Mouse (Mus musculus): ENCODE measurements around the gene Ankrd13a. TPM values are rescaled to one million over a fixed set of nuclear protein-coding genes. Genes with fewer than 3 reads are reported as not detected.

The Ankrd13a gene
- polyA plus RNA-seq, 1 experiment from 2014 or later, result 58.3 TPM

GRCm38 (mm10) chr5:114769786-114770185 lies 4.7 kb upstream of the Ankrd13a start:
- ATAC-seq (replicated peaks; ENCODE audit: insufficient number of reproducible peaks, low FRiP score, low TSS enrichment, low read depth) (no peak), DNase-seq (ENCODE audit: low spot score) (no peak)
- Histone ChIP-seq H3K4me2 (ENCODE audit: low read depth, low read length) (no peak overlapping the region), H3K4me3 (ENCODE audit: low read depth, low read length) (no peak overlapping the region), H3K36me3 (replicated peaks; ENCODE audit: control insufficient read depth, insufficient read depth, low read depth, low read length) (no peaks in the 10 kb centered on the region), H3K27ac (replicated peaks; ENCODE audit: low read depth, low read length) (no peak overlapping the region), H3K9me3 (replicated peaks; ENCODE audit: control insufficient read depth, low read length) (no peaks in the 10 kb centered on the region), H3K4me1 (ENCODE audit: control insufficient read depth, insufficient read depth, low read length) (no peaks in the 10 kb centered on the region), H3K27me3 (ENCODE audit: control insufficient read depth, insufficient read depth, low read length) (no peaks in the 10 kb centered on the region), H3K9ac (replicated peaks; ENCODE audit: low read length) (no peak overlapping the region)
- 89% methylated on average over 8 of the region's 8 CpGs for whole genome bisulfite sequencing

- DNase-seq (ENCODE audit: low spot score) (no peak), ATAC-seq (replicated peaks; ENCODE audit: insufficient number of reproducible peaks, low FRiP score, low TSS enrichment, low read depth) (no peak)
- no peaks in the 10 kb centered on the region for H3K4me1 ChIP-seq (ENCODE audit: control insufficient read depth, insufficient read depth, low read length)
- no peak overlapping the region for H3K4me2 ChIP-seq (ENCODE audit: low read depth, low read length)
- H3K9me3 ChIP-seq (replicated peaks; ENCODE audit: control insufficient read depth, low read length), result no peaks in the 10 kb centered on the region
- H3K27ac ChIP-seq (replicated peaks; ENCODE audit: low read depth, low read length), result no peak overlapping the region
- no peak overlapping the region for H3K9ac ChIP-seq (replicated peaks; ENCODE audit: low read length)
- H3K36me3 ChIP-seq (replicated peaks; ENCODE audit: control insufficient read depth, insufficient read depth, low read depth, low read length), result no peaks in the 10 kb centered on the region
- H3K27me3 ChIP-seq (ENCODE audit: control insufficient read depth, insufficient read depth, low read length), result no peaks in the 10 kb centered on the region
- H3K4me3 ChIP-seq (ENCODE audit: low read depth, low read length), result no peak overlapping the region
- 82% methylated on average over 8 of the region's 8 CpGs for WGBS
These were observed 2.7 kb upstream of the Ankrd13a start for GRCm38 (mm10) chr5:114771796-114772195.

- Histone ChIP-seq H3K27ac (replicated peaks; ENCODE audit: low read depth, low read length) (no peak overlapping the region), H3K9ac (replicated peaks; ENCODE audit: low read length) (peak overlapping the region; percentile 81), H3K4me2 (ENCODE audit: low read depth, low read length) (peak overlapping the region; percentile 82), H3K27me3 (ENCODE audit: control insufficient read depth, insufficient read depth, low read length) (no peaks in the 10 kb centered on the region), H3K4me1 (ENCODE audit: control insufficient read depth, insufficient read depth, low read length) (no peaks in the 10 kb centered on the region), H3K9me3 (replicated peaks; ENCODE audit: control insufficient read depth, low read length) (no peaks in the 10 kb centered on the region), H3K4me3 (ENCODE audit: low read depth, low read length) (peak overlapping the region; percentile 90), H3K36me3 (replicated peaks; ENCODE audit: control insufficient read depth, insufficient read depth, low read depth, low read length) (no peaks in the 10 kb centered on the region)
- DNase-seq (ENCODE audit: low spot score) (peak; percentile 45), ATAC-seq (replicated peaks; ENCODE audit: insufficient number of reproducible peaks, low FRiP score, low TSS enrichment, low read depth) (peak; percentile 68)
- WGBS, result 1% methylated on average over 37 of the region's 57 CpGs
These were observed 1.8 kb upstream of the Ankrd13a start for GRCm38 (mm10) chr5:114772456-114773203.

GRCm38 (mm10) chr5:114773211-114773710 lies 1.2 kb upstream of the Ankrd13a start:
- peak overlapping the region; percentile 90 for H3K4me3 ChIP-seq (ENCODE audit: low read depth, low read length)
- ATAC-seq (replicated peaks; ENCODE audit: insufficient number of reproducible peaks, low FRiP score, low TSS enrichment, low read depth), result peak; percentile 66
- peak overlapping the region; percentile 82 for H3K4me2 ChIP-seq (ENCODE audit: low read depth, low read length)
- H3K4me1 ChIP-seq (ENCODE audit: control insufficient read depth, insufficient read depth, low read length), result no peaks in the 10 kb centered on the region
- H3K27ac ChIP-seq (replicated peaks; ENCODE audit: low read depth, low read length), result no peak overlapping the region
- no peaks in the 10 kb centered on the region for H3K27me3 ChIP-seq (ENCODE audit: control insufficient read depth, insufficient read depth, low read length)
- H3K9ac ChIP-seq (replicated peaks; ENCODE audit: low read length), result peak overlapping the region; percentile 81
- H3K36me3 ChIP-seq (replicated peaks; ENCODE audit: control insufficient read depth, insufficient read depth, low read depth, low read length), result no peaks in the 10 kb centered on the region
- peak; percentile 98 for DNase-seq (ENCODE audit: low spot score)
- WGBS, result under 1% methylated on average over 49 of the region's 52 CpGs
- H3K9me3 ChIP-seq (replicated peaks; ENCODE audit: control insufficient read depth, low read length), result no peaks in the 10 kb centered on the region

- Histone ChIP-seq H3K4me1 (ENCODE audit: control insufficient read depth, insufficient read depth, low read length) (no peaks in the 10 kb centered on the region), H3K9me3 (replicated peaks; ENCODE audit: control insufficient read depth, low read length) (no peaks in the 10 kb centered on the region), H3K9ac (replicated peaks; ENCODE audit: low read length) (peak overlapping the region; percentile 92), H3K4me3 (ENCODE audit: low read depth, low read length) (peak overlapping the region; percentile 90), H3K27ac (replicated peaks; ENCODE audit: low read depth, low read length) (no peak overlapping the region), H3K4me2 (ENCODE audit: low read depth, low read length) (peak overlapping the region; percentile 82), H3K36me3 (replicated peaks; ENCODE audit: control insufficient read depth, insufficient read depth, low read depth, low read length) (no peaks in the 10 kb centered on the region), H3K27me3 (ENCODE audit: control insufficient read depth, insufficient read depth, low read length) (no peaks in the 10 kb centered on the region)
- no peak for ATAC-seq (replicated peaks; ENCODE audit: insufficient number of reproducible peaks, low FRiP score, low TSS enrichment, low read depth)
- WGBS, result 2% methylated on average over 11 of the region's 11 CpGs
- peak; percentile 6 for DNase-seq (ENCODE audit: low spot score)
These were observed 697 bp upstream of the Ankrd13a start for GRCm38 (mm10) chr5:114773780-114774179.

GRCm38 (mm10) chr5:114775056-114775979 lies 841 bp downstream of the Ankrd13a start, which contains the start of gene Git2:
Gene Git2 (minus strand): TSS chr5:114775517.
- H3K4me1 ChIP-seq (ENCODE audit: control insufficient read depth, insufficient read depth, low read length), result no peaks in the 10 kb centered on the region
- peak within 1 kb of the TSS; percentile 92 for H3K9ac ChIP-seq (replicated peaks; ENCODE audit: low read length)
- no peaks in the 10 kb centered on the region for H3K27me3 ChIP-seq (ENCODE audit: control insufficient read depth, insufficient read depth, low read length)
- WGBS, result under 1% methylated on average over 60 of the region's 63 CpGs
- peak within 1 kb of the TSS; percentile 90 for H3K4me3 ChIP-seq (ENCODE audit: low read depth, low read length)
- peak within 1 kb of the TSS; percentile 82 for H3K4me2 ChIP-seq (ENCODE audit: low read depth, low read length)
- ATAC-seq (replicated peaks; ENCODE audit: insufficient number of reproducible peaks, low FRiP score, low TSS enrichment, low read depth) (no peak), DNase-seq (ENCODE audit: low spot score) (peak; percentile 40)
- no peaks in the 10 kb centered on the region for H3K9me3 ChIP-seq (replicated peaks; ENCODE audit: control insufficient read depth, low read length)
- peak within 1 kb of the TSS; percentile 77 for H3K27ac ChIP-seq (replicated peaks; ENCODE audit: low read depth, low read length)
- H3K36me3 ChIP-seq (replicated peaks; ENCODE audit: control insufficient read depth, insufficient read depth, low read depth, low read length), result no peaks in the 10 kb centered on the region

GRCm38 (mm10) chr5:114776174-114776573 lies 1.7 kb downstream of the Ankrd13a start:
- DNase-seq (ENCODE audit: low spot score) (no peak), ATAC-seq (replicated peaks; ENCODE audit: insufficient number of reproducible peaks, low FRiP score, low TSS enrichment, low read depth) (no peak)
- 77% methylated on average over 7 of the region's 7 CpGs for WGBS
- Histone ChIP-seq H3K27ac (replicated peaks; ENCODE audit: low read depth, low read length) (no peak overlapping the region), H3K36me3 (replicated peaks; ENCODE audit: control insufficient read depth, insufficient read depth, low read depth, low read length) (no peaks in the 10 kb centered on the region), H3K4me1 (ENCODE audit: control insufficient read depth, insufficient read depth, low read length) (no peaks in the 10 kb centered on the region), H3K4me2 (ENCODE audit: low read depth, low read length) (peak overlapping the region; percentile 77), H3K27me3 (ENCODE audit: control insufficient read depth, insufficient read depth, low read length) (no peaks in the 10 kb centered on the region), H3K4me3 (ENCODE audit: low read depth, low read length) (peak overlapping the region; percentile 90), H3K9ac (replicated peaks; ENCODE audit: low read length) (no peak overlapping the region), H3K9me3 (replicated peaks; ENCODE audit: control insufficient read depth, low read length) (no peaks in the 10 kb centered on the region)
